Mouse (Mus musculus) bone marrow, adult 2 months (tissue): Measurements from ENCODE around the gene Ppp1r3e. TPM values are rescaled to one million over a fixed set of nuclear protein-coding genes. Genes with fewer than 3 reads are reported as not detected.

Source experiments
- H3K27ac ChIP-seq: fragments of 200-500 bp; 2 replicates; pipeline ENCODE4 v1.5.1; 2012; ENCODE audit warnings: low read depth, mild to moderate bottlenecking, control low read depth, inconsistent platforms, low read length; ENCODE audit not compliant: control insufficient read depth, poor library complexity, insufficient read depth
- H3K4me1 ChIP-seq: fragments of 200-500 bp; 2 replicates; pipeline ENCODE4 v1.6.1; 2011; ENCODE audit warnings: low read length; ENCODE audit not compliant: control insufficient read depth, insufficient read depth
- H3K4me3 ChIP-seq: fragments of 200-500 bp; replicated peaks from 2 replicates; pipeline ENCODE3; 2011; ENCODE audit warnings: mild to moderate bottlenecking, low read depth, low read length, control low read depth; ENCODE audit not compliant: control insufficient read depth
- CTCF ChIP-seq: fragments of 200-500 bp; IDR thresholded peaks from 2 replicates; pipeline ENCODE4 v1.5.1; 2011; ENCODE audit warnings: low read length, control low read depth; ENCODE audit not compliant: control insufficient read depth, insufficient read depth
- POLR2A ChIP-seq: fragments of 200-500 bp; IDR thresholded peaks from 2 replicates; pipeline ENCODE4 v1.6.1; 2011; ENCODE audit warnings: low read depth, mild to moderate bottlenecking, control low read depth, low read length, borderline replicate concordance; ENCODE audit not compliant: control insufficient read depth
- whole genome bisulfite sequencing: fragments of 180-500 bp; shearing (Covaris S2); methylation state at CpG from one replicate; pipeline ENCODE4 v1.1.7; 2018; 5-methylcytosine and 5-hydroxymethylcytosine counted together
- polyA plus RNA-seq: library from polyadenylated mRNA; stranded (reverse); fragments of >200 nt; gene quantifications from 2 replicates; pipeline ENCODE4 v1.2.4, GENCODE M21; 2011; ENCODE audit warnings: low replicate concordance; ENCODE audit not compliant: missing spikeins, insufficient read depth, insufficient read length

Ppp1r3e gene
- polyA plus RNA-seq, 1 experiment: 2.0 TPM

DNA sequence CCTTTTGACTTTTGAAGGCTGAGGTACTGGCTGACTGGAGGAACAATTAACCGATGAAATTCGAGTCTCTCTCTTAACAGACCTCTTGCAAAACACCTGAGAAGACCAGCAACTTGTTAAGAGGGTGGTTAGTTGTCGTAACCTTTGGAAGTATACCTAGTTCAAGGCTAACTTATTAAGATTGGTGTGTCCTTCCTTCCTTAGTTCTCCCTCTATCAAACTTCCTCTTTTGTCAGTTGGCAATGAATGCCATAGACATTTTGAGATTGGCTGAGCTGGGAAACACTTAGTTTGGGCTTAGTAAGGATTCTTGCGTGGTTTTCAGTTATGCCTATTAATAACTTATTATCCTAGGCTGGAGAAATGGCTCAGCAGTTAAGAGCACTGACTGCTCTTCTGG is 9.3 kb downstream of the Ppp1r3e start:
- no peak overlapping the region for H3K27ac ChIP-seq
- TF ChIP-seq POLR2A: no peak
- TF ChIP-seq CTCF: no peak
- no peak overlapping the region for H3K4me3 ChIP-seq
- peaks cover 2% of the 10 kb centered on the region for H3K4me1 ChIP-seq
- WGBS: 25% methylated on average over 4 of the region's 4 CpGs

DNA sequence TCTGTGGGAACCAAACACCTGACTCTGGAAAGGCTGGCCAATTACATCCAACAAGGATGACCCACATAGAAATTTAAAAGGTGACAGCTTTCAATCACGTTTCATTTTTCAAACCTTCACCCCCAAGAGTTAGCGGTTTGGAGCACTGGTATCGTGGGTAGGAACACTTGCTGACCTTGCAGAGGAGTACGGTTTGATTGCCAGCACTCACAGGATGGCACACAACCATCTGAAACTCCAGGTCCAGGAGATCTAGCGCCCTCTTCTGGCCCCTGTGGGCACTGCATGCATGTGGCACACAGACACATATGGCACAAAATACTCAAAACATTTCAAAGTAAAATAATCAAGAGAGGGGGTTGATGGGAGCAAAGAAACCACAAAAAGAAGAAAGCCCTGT is 10.4 kb downstream of the Ppp1r3e start:
- TF ChIP-seq CTCF (peak; percentile 64), POLR2A (no peak)
- WGBS: 68% methylated on average over 5 of the region's 5 CpGs
- Histone ChIP-seq H3K4me1 (peaks cover 2% of the 10 kb centered on the region), H3K4me3 (no peak overlapping the region), H3K27ac (no peak overlapping the region)

DNA sequence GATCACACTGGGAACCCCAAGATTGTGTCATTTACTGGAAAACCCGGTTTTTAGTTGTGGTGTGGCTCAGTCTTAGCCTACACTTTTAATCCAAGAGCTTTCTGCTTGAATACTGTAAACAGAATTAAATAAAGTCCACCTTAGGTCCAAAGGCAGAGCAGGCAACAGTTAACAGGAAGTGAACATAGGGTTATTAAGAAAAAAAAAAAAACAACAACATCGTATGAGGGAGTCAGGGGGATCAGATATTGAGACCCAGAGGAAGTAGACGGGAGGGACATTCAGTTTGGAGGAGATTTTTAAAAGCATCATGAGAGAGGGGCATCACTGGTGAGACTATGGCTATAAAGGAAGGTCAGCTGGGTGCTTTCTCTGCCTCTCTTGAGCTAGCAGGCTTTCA is 11.1 kb downstream of the Ppp1r3e start:
- peaks cover 2% of the 10 kb centered on the region for H3K4me1 ChIP-seq
- TF ChIP-seq POLR2A: no peak
- 25% methylated on average over 3 of the region's 3 CpGs for WGBS
- no peak overlapping the region for H3K27ac ChIP-seq
- no peak overlapping the region for H3K4me3 ChIP-seq

DNA sequence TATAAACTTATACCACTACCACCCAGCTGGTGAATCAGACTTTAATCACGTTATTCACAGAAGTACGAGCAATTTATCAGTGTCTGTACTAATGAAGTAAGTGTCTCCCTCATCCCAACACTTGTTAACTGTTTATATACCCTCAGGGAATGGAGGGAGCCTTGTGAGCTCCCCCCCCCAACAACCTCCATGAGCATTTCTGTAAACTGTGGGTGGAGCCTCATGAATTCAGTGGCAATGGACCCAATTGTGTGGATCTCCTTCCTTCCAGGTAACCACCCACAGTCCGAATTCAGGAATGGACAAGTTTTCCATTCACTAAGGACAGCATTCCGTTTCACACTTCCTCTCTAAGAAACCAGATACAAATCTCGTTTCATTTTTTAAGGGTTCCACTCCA is 11.7 kb downstream of the Ppp1r3e start:
- no peak overlapping the region for H3K4me3 ChIP-seq
- H3K4me1 ChIP-seq: peaks cover 2% of the 10 kb centered on the region
- no peak overlapping the region for H3K27ac ChIP-seq
- no peak for TF ChIP-seq CTCF
- no peak for TF ChIP-seq POLR2A
- WGBS: 64% methylated on average over 5 of the region's 5 CpGs

DNA sequence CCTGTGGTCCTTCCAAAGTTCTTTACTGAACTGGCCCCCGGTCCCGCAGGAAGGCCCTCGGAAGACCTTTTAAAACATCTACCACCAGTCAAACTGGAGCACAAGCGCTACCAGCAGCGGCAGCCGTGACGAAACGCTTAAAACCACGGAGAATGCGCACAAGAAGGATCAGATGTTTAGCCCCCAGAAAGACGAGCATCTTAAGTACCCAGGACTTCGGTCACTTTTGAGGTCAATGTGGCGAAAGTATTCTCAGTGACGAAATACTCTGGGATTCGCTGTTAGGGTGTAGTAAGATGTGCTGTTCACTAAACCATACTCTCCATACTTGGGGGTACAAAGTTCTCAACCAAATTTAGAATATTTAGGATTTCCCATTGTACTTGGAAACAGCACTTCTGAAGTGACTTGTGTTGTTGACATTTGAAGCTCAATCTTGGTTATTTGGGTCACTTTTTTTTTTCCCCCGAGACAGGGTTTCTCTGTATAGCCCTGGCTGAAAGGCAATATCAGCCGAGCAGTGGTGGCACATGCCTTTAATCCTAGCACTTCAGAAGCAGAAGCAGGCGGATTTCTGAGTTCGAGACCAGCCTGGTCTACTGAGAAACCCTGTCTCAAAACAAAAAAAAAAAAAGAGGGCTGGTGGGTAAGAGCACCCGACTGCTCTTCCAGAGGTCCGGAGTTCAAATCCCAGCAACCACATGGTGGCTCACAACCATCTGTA is 12.9 kb downstream of the Ppp1r3e start:
- TF ChIP-seq POLR2A (no peak), CTCF (no peak)
- Histone ChIP-seq H3K4me3 (peak overlapping the region; percentile 71), H3K4me1 (peaks cover 2% of the 10 kb centered on the region), H3K27ac (no peak overlapping the region; the same call in 1 of the 2 replicates)
- WGBS: 8% methylated on average over 21 of the region's 21 CpGs

DNA sequence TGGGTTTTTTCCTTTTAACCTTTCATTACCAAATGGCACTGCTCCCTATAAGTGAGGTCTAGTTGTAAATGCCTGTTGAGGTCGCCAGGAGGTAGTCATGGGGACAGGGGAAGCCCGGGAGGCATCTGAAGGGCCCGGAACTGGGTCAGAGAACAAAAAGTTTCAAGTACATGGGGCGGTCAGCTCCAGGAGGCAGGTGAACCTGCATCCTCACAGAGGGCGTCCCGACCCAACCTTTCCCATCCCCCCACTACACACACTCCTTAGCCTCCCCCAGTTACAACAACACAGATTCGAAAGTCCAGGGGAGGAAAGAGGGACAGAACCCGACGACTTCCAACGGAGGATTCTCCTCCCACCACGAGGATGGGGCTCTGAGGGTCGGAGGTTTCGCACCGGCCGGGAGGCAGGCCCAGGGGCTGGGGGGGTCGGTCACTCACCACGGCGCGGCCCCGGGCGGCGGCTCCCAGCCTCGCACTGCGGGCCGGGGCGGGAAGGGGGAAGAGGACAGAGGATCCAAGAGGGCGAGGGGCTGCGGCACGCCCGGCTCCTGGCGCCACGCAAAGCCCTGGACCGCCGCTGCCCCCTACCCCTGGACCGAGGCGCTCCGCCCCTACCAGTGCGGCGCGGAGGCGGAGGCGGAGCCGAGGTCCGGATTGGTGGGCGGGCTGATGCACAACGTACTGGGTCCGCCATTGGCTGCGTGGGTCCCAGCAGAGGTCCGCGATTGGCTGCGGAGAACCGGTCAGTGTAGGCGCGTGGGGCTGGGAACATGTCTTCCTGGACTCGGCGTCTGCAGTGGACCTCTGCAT is 13.6 kb downstream of the Ppp1r3e start:
- Histone ChIP-seq H3K4me3 (peak overlapping the region; percentile 71), H3K4me1 (peaks cover 2% of the 10 kb centered on the region), H3K27ac (peak overlapping the region; percentile 77)
- under 1% methylated on average over 56 of the region's 56 CpGs for WGBS
- TF ChIP-seq POLR2A: peak; percentile 57; the same call in 1 of the 2 replicates
- TF ChIP-seq CTCF: no peak

DNA sequence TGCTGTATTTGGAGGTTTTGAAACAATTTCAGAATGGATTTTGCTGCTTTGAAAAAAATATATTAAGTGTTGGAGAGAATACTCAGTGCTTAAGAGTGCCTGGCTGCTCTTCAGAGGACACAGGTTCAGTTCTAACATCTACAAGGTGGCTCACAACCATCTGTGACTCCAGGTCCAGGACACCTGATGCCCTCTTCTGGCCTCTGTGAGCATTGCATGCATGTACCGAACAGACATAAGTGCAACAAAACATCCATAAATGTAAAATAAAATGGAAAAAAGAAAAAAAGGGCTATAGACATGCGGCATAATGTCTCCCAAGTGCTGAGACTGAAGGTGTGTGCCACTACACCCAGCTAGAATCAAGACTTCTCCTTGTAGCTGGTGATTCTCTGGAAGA is 16.8 kb downstream of the Ppp1r3e start:
- no peak for TF ChIP-seq POLR2A
- peak; percentile 69 for TF ChIP-seq CTCF
- H3K27ac ChIP-seq: no peak overlapping the region
- H3K4me3 ChIP-seq: no peak overlapping the region
- 34% methylated on average over 2 of the region's 2 CpGs for WGBS
- no peaks in the 10 kb centered on the region for H3K4me1 ChIP-seq

DNA sequence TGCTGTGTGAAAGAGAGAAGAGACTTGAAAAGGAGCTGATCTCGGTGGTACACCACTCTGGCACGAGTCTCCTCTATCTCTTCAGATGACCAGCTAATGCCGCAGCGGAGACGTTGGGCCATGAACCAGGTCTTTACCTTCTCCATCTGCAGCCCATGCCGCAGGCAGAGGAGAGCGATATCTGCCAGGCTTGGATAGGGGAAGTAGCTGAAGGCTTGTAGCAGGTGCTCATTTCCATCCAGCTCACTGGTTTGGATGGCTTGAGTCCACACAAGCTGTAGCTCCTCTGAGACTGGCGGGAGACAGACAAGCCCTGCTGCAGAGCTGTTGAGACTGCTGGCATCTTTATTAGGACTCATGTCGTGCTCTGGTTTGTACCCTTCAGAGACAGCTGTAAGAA is 19.5 kb downstream of the Ppp1r3e start:
- TF ChIP-seq CTCF (no peak), POLR2A (no peak)
- 84% methylated on average over 9 of the region's 9 CpGs for WGBS
- Histone ChIP-seq H3K4me1 (no peaks in the 10 kb centered on the region), H3K4me3 (no peak overlapping the region), H3K27ac (no peak overlapping the region)

DNA sequence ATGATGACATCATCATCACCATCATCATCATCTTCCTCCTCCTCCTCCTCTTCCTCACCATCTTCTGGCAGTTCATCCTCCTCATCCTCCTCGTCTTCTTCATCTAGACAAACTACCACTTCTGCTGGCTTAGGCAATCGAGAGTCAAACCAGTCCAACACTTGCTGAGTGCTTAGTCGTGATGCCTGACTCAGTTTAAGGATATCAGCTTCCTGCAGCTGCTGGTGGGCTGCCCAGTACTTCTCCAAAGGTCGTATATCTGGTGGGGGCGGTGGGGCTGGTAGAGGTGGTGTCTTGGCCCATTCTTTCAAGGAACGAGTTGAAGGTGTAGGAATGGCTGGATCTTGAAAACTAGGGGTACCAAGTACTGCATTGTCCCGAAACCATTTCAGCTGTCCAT is 20.6 kb downstream of the Ppp1r3e start:
- no peak for TF ChIP-seq CTCF
- TF ChIP-seq POLR2A: no peak
- no peak overlapping the region for H3K27ac ChIP-seq
- H3K4me1 ChIP-seq: no peaks in the 10 kb centered on the region
- 53% methylated on average over 7 of the region's 7 CpGs for WGBS
- no peak overlapping the region for H3K4me3 ChIP-seq
